Mouse (Mus musculus): ENCODE measurements around the gene Mrgprf.

GRCm38 (mm10) chr7:145301008-145301340 is 346 bp downstream of the Mrgprf start:
- TF ChIP-seq CTCF (IDR thresholded peaks at IDR 0.05; ENCODE audit: borderline replicate concordance, insufficient read depth, low read length) (no peak), POLR2A (IDR thresholded peaks at IDR 0.05; ENCODE audit: low read depth, low read length) (no peak; the same call in 1 of the 2 replicates)
